Mouse (Mus musculus): ENCODE data around the gene Hoxa1. TPM values are rescaled to one million over a fixed set of nuclear protein-coding genes. Genes with fewer than 3 reads are reported as not detected.

Hoxa1 gene
- polyA plus RNA-seq, 1 experiment from 2014 or later = 0.53 TPM

DNA sequence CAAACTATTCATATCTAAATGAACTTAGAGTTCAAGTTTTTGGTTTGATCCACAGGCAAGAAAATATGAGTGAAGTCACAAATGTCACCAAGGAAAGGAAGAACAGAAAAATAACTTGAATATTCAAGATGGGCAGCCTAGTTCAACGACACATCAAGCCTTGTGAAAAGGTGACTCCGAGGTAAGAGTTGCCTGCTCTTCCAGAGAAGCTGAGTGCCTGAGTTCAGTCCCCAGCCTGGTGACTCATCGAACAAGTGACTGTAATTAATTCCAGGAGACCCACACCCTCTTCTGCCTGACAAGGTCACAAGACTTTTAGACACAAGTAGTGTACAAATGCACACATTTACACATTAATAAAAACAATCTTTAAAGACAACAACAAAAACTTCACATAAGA is 51.4 kb downstream of the Hoxa1 start:
- Histone ChIP-seq H3K27me3 (ENCODE audit: control insufficient read depth, insufficient read depth, low read length) (no peaks in the 10 kb centered on the region), H3K4me1 (ENCODE audit: control insufficient read depth, insufficient read depth, low read length) (no peaks in the 10 kb centered on the region; the same call in 1 of the 2 replicates), H3K4me3 (ENCODE audit: low read depth, low read length) (no peak overlapping the region), H3K9me3 (ENCODE audit: control insufficient read depth, low read length) (no peaks in the 10 kb centered on the region), H3K4me2 (no peak overlapping the region), H3K9ac (ENCODE audit: low read length) (no peak overlapping the region), H3K36me3 (ENCODE audit: control insufficient read depth, insufficient read depth, low read length) (no peaks in the 10 kb centered on the region), H3K27ac (ENCODE audit: low read depth, low read length) (no peak overlapping the region)
- ATAC-seq (ENCODE audit: low FRiP score) = no peak
- no peak for DNase-seq (ENCODE audit: low spot score, missing footprints)
- WGBS = 72% methylated on average over 3 of the region's 3 CpGs

DNA sequence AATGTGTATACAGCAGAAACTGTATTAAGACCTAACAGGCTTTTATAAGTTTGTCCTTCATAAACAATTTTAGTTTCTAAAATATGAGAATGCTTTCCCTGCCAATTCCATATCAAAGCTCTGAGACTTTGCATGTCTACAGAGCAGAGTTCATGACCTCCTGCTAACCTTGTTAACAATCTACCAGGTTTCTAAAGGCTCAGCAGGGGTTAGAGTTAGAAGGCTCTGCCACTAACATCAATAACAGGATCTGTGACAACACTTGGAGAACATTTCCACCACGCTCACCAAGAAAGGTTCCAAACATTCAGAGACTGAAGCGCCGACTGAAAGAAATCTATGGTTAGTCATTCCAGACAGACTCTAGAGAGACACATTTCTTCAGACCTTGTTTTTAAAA is 51.9 kb downstream of the Hoxa1 start:
- WGBS = 44% methylated on average over 3 of the region's 3 CpGs
- Histone ChIP-seq H3K27me3 (ENCODE audit: control insufficient read depth, insufficient read depth, low read length) (no peaks in the 10 kb centered on the region), H3K4me1 (ENCODE audit: control insufficient read depth, insufficient read depth, low read length) (no peaks in the 10 kb centered on the region; the same call in 1 of the 2 replicates), H3K9me3 (ENCODE audit: control insufficient read depth, low read length) (no peaks in the 10 kb centered on the region), H3K27ac (ENCODE audit: low read depth, low read length) (no peak overlapping the region), H3K4me3 (ENCODE audit: low read depth, low read length) (no peak overlapping the region), H3K4me2 (no peak overlapping the region), H3K9ac (ENCODE audit: low read length) (no peak overlapping the region), H3K36me3 (ENCODE audit: control insufficient read depth, insufficient read depth, low read length) (no peaks in the 10 kb centered on the region)
- ATAC-seq (ENCODE audit: low FRiP score) (no peak), DNase-seq (ENCODE audit: low spot score, missing footprints) (no peak)

Other genes starting within 250 kb of the Hoxa1 start
- gene Skap2, start 145.8 kb downstream of the Hoxa1 start, polyA plus RNA-seq (2014; fragmentation: Nextera tagmentation; extraction: Ambion mirVana) = 8.5 and 10.0 TPM in 2 replicates
- gene Hoxa2, start 6.5 kb upstream of the Hoxa1 start, polyA plus RNA-seq (2014; fragmentation: Nextera tagmentation; extraction: Ambion mirVana) = 0.14 and 0.26 TPM in 2 replicates
- not detected in 2 replicates for gene 5730596B20Rik, start 19.2 kb upstream of the Hoxa1 start, polyA plus RNA-seq (2014; fragmentation: Nextera tagmentation; extraction: Ambion mirVana)
- not detected in 2 replicates for gene Hoxa4, start 33.4 kb upstream of the Hoxa1 start, polyA plus RNA-seq (2014; fragmentation: Nextera tagmentation; extraction: Ambion mirVana)
- not detected in 2 replicates for gene Hoxa5, start 46.3 kb upstream of the Hoxa1 start, polyA plus RNA-seq (2014; fragmentation: Nextera tagmentation; extraction: Ambion mirVana)
- not detected in 2 replicates for gene Hoxa6, start 50.4 kb upstream of the Hoxa1 start, polyA plus RNA-seq (2014; fragmentation: Nextera tagmentation; extraction: Ambion mirVana)
- 0.11 TPM in 1 of 2 replicates, not detected in the other for gene Hoxa3, start 55.0 kb upstream of the Hoxa1 start, polyA plus RNA-seq (2014; fragmentation: Nextera tagmentation; extraction: Ambion mirVana)
- gene Gm28308, start 55.0 kb upstream of the Hoxa1 start, polyA plus RNA-seq (2014; fragmentation: Nextera tagmentation; extraction: Ambion mirVana) = not detected in 2 replicates
- gene Hoxa7, start 63.5 kb upstream of the Hoxa1 start, polyA plus RNA-seq (2014; fragmentation: Nextera tagmentation; extraction: Ambion mirVana) = 0.14 TPM in 1 of 2 replicates, not detected in the other
- gene Hoxa9, start 72.8 kb upstream of the Hoxa1 start, polyA plus RNA-seq (2014; fragmentation: Nextera tagmentation; extraction: Ambion mirVana) = not detected in 2 replicates
- gene Hoxa10, start 82.5 kb upstream of the Hoxa1 start, polyA plus RNA-seq (2014; fragmentation: Nextera tagmentation; extraction: Ambion mirVana) = not detected in 2 replicates
- not detected in 2 replicates for gene Hoxa11, start 87.5 kb upstream of the Hoxa1 start, polyA plus RNA-seq (2014; fragmentation: Nextera tagmentation; extraction: Ambion mirVana)
- gene Hoxa13, start 102.6 kb upstream of the Hoxa1 start, polyA plus RNA-seq (2014; fragmentation: Nextera tagmentation; extraction: Ambion mirVana) = not detected in 2 replicates
- gene Evx1, start 155.2 kb upstream of the Hoxa1 start, polyA plus RNA-seq (2014; fragmentation: Nextera tagmentation; extraction: Ambion mirVana) = 0.23 and 0.30 TPM in 2 replicates